Mouse (Mus musculus): ENCODE data around the gene Krtap3-2.
"Not testable (repeated sequence)": the region's sequence is repeated elsewhere in the genome, so short reads cannot be mapped to it uniquely, and the experiment has no call there.

The Krtap3-2 gene

GRCm38 (mm10) chr11:99556753-99557152 is at the start of gene Krtap3-2:
TSS of gene Krtap3-2 (minus strand) at chr11:99556853.
- DNase-seq (ENCODE audit: low spot score in 2 of 2) = no peak

GRCm38 (mm10) chr11:99603208-99603607 is 46.6 kb upstream of the Krtap3-2 start, which contains the start of gene Gm11938:
TSS of gene Gm11938 (minus strand) at chr11:99603308.
- not testable (repeated sequence) for DNase-seq (ENCODE audit: low spot score in 2 of 2)

- not testable (repeated sequence) for DNase-seq (ENCODE audit: low spot score in 2 of 2)
Observed at GRCm38 (mm10) chr11:99597742-99598141, 41.1 kb upstream of the Krtap3-2 start, which contains the start of gene Krtap9-3. TSS of gene Krtap9-3 (minus strand) at chr11:99598105.

GRCm38 (mm10) chr11:99590981-99591380 is 34.3 kb upstream of the Krtap3-2 start, which contains the start of gene Krtap1-3:
TSS of gene Krtap1-3 (minus strand) at chr11:99591339.
- no peak for DNase-seq (ENCODE audit: low spot score in 2 of 2)

- no peak for DNase-seq (ENCODE audit: low spot score in 2 of 2)
Observed at GRCm38 (mm10) chr11:99585096-99585495, 28.4 kb upstream of the Krtap3-2 start.

GRCm38 (mm10) chr11:99583245-99583704 is 26.6 kb upstream of the Krtap3-2 start, which contains the start of gene Krtap1-4:
TSS of gene Krtap1-4 (minus strand) at chr11:99583654.
- DNase-seq (ENCODE audit: low spot score in 2 of 2) = no peak

GRCm38 (mm10) chr11:99581564-99581963 is 24.9 kb upstream of the Krtap3-2 start:
- no peak for DNase-seq (ENCODE audit: low spot score in 2 of 2)

- no peak for DNase-seq (ENCODE audit: low spot score in 2 of 2)
Observed at GRCm38 (mm10) chr11:99581051-99581450, 24.4 kb upstream of the Krtap3-2 start.

- no peak for DNase-seq (ENCODE audit: low spot score in 2 of 2)
Observed at GRCm38 (mm10) chr11:99580636-99581035, 24.0 kb upstream of the Krtap3-2 start, which contains the start of gene Krtap1-5. TSS of gene Krtap1-5 (minus strand) at chr11:99581016.

GRCm38 (mm10) chr11:99574106-99574505 is 17.5 kb upstream of the Krtap3-2 start:
- peak; percentile 14 to 19 for DNase-seq (ENCODE audit: low spot score in 2 of 2)

GRCm38 (mm10) chr11:99573164-99573563 is 16.5 kb upstream of the Krtap3-2 start:
- DNase-seq (ENCODE audit: low spot score in 2 of 2) = no peak

GRCm38 (mm10) chr11:99566530-99566929 is 9.9 kb upstream of the Krtap3-2 start, which contains the start of gene Krtap3-1:
TSS of gene Krtap3-1 (minus strand) at chr11:99566630.
- no peak for DNase-seq (ENCODE audit: low spot score in 2 of 2)

GRCm38 (mm10) chr11:99562580-99562979 is 5.9 kb upstream of the Krtap3-2 start:
- DNase-seq (ENCODE audit: low spot score in 2 of 2) = no peak

- no peak for DNase-seq (ENCODE audit: low spot score in 2 of 2)
Observed at GRCm38 (mm10) chr11:99559366-99559765, 2.7 kb upstream of the Krtap3-2 start, which contains the start of gene Gm11939. TSS of gene Gm11939 (minus strand) at chr11:99559466.

- DNase-seq (ENCODE audit: low spot score in 2 of 2) = no peak
Observed at GRCm38 (mm10) chr11:99557976-99558745, 1.5 kb upstream of the Krtap3-2 start.

GRCm38 (mm10) chr11:99556195-99556594 is 458 bp downstream of the Krtap3-2 start:
- no peak for DNase-seq (ENCODE audit: low spot score in 2 of 2)

- no peak for DNase-seq (ENCODE audit: low spot score in 2 of 2)
Observed at GRCm38 (mm10) chr11:99550765-99551164, 5.9 kb downstream of the Krtap3-2 start, which contains the start of gene Krtap3-3. TSS of gene Krtap3-3 (minus strand) at chr11:99550865.

GRCm38 (mm10) chr11:99547892-99548291 is 8.8 kb downstream of the Krtap3-2 start:
- no peak for DNase-seq (ENCODE audit: low spot score in 2 of 2)

- DNase-seq (ENCODE audit: low spot score in 2 of 2) = no peak
Observed at GRCm38 (mm10) chr11:99539721-99540120, 16.9 kb downstream of the Krtap3-2 start.

- no peak for DNase-seq (ENCODE audit: low spot score in 2 of 2)
Observed at GRCm38 (mm10) chr11:99521288-99521860, 35.3 kb downstream of the Krtap3-2 start, which contains the start of gene Krt39. TSS of gene Krt39 (minus strand) at chr11:99521338.

- no peak for DNase-seq (ENCODE audit: low spot score in 2 of 2)
Observed at GRCm38 (mm10) chr11:99514098-99514497, 42.6 kb downstream of the Krtap3-2 start.

All from spleen, postnatal 36 days (tissue).